Mouse (Mus musculus) spleen, postnatal 0 days (tissue): ENCODE measurements around the gene Ric3. TPM values are rescaled to one million over a fixed set of nuclear protein-coding genes. Genes with fewer than 3 reads are reported as not detected.

Source experiments
- polyA plus RNA-seq: library from polyadenylated mRNA; unstranded; fragments of >200 nt; fragmentation: Nextera tagmentation; extraction: Ambion mirVana; gene quantifications from 2 replicates; pipeline ENCODE4 v1.2.1, GENCODE M21; 2015

The Ric3 gene
- 0.38 and 0.46 TPM in 2 replicates for polyA plus RNA-seq

DNA sequence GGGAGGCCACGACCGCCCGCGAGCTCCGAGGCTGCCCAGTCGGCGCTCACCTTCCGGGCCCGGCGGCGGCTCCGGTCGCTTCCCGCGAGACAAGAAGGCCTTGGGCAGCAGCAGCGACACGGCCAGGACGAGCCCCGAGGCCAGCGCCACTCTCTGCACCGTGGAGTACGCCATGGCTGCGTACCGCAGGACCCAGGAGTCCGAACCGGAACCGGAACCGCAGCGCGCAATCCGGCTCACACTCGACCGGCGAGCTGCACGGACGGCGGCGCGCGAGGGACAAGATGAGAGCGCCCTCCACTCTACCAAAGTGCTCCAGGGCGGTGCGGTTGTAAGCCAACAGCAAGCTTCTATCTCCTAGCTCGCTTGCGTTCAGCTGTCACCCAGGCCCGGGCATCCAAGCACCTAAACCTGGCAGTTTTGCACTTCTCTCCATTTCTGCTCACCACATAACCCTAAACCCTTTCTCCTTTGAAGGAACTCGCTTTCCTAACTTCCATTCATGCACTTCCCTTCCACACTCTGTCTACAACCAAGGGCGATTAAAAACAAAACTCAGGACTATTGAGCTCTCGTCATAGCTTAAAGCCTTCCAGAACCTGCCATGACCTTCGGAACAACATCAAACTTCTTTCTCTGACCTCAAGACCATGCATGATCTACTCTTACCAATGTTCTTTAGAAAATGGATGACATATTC is at the start of gene Ric3:
Gene Ric3 (minus strand): TSS at position 219 of the 700 bp plus-strand sequence.

Other genes with a start within 250 kb of the Ric3 start
- gene Olfr516, start 232.8 kb downstream of the Ric3 start, polyA plus RNA-seq = not detected in 2 replicates
- not detected in 2 replicates for gene Olfr517, start 211.0 kb downstream of the Ric3 start, polyA plus RNA-seq
- not detected in 2 replicates for gene Olfr518, start 198.3 kb downstream of the Ric3 start, polyA plus RNA-seq
- not detected in 2 replicates for gene Olfr519, start 188.9 kb downstream of the Ric3 start, polyA plus RNA-seq
- 0.05 and 0.08 TPM in 2 replicates for gene Nlrp10, start 153.2 kb downstream of the Ric3 start, polyA plus RNA-seq
- 67.5 and 71.7 TPM in 2 replicates for gene Eif3f, start 148.9 kb downstream of the Ric3 start, polyA plus RNA-seq
- gene Tub, start 133.0 kb downstream of the Ric3 start, polyA plus RNA-seq = 0.02 TPM in 2 replicates
- 4.2 and 5.5 TPM in 2 replicates for gene Lmo1, start 91.9 kb upstream of the Ric3 start, polyA plus RNA-seq